Mouse (Mus musculus): ENCODE measurements around the gene Btbd3. TPM values are rescaled to one million over a fixed set of nuclear protein-coding genes. Genes with fewer than 3 reads are reported as not detected.

Btbd3 gene
- 9.6 TPM for total RNA-seq (2023)

DNA sequence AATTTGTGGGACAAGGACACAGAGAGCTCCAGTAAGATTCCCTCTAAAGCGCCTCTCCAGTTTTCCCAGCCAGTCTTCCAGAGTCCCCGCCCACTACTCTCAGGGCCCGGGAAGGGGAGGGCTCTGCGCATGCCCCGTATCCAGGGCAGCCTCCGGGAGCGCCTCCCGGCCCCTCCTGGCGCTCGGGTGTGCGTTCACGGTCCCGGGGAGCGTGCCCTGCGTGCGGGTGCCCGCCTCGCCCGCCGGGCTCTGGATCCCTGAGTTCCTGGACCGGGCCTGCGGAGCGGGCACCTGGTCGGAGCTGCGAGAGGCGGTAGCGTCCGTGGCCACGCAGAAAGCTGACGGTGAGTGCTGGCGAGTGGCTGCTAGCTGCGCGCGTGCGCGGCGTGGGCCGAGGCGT, at the start of gene Btbd3:
Gene Btbd3, plus strand, starts transcription at position 155 of the 400 bp plus-strand sequence.

